Mouse (Mus musculus) forebrain, embryonic 14.5 days (tissue): ENCODE results near the gene Cd8b1. TPM values are rescaled to one million over a fixed set of nuclear protein-coding genes. Genes with fewer than 3 reads are reported as not detected.

Experiments
- ATAC-seq: fragments of 200-750 bp; cut with Nextera tagmentation; 2 replicates; pipeline ENCODE4 v1.8.0; 2017; ENCODE audit warnings: mild to moderate bottlenecking, moderate library complexity
- DNase-seq: peaks from one replicate; pipeline ENCODE4 v3.0.0-alpha.2; 2015; ENCODE audit warnings: low spot score
- H3K27ac ChIP-seq: fragments of 300-500 bp; sonication (generic); 2 replicates; pipeline ENCODE4 v1.5.1; 2014; ENCODE audit warnings: low read depth, mild to moderate bottlenecking, control low read depth, low read length, moderate library complexity
- H3K27me3 ChIP-seq: fragments of 300-500 bp; sonication (generic); replicated peaks from 2 replicates; pipeline ENCODE4 v1.6.1; 2014; ENCODE audit warnings: low read length, control low read depth, mixed read lengths; ENCODE audit not compliant: control insufficient read depth, insufficient read depth
- H3K36me3 ChIP-seq: fragments of 300-500 bp; sonication (generic); 2 replicates; pipeline ENCODE4 v1.6.1; 2014; ENCODE audit warnings: low read length, control low read depth; ENCODE audit not compliant: control insufficient read depth, insufficient read depth
- H3K4me1 ChIP-seq: fragments of 300-500 bp; sonication (generic); 2 replicates; pipeline ENCODE4 v1.6.1; 2014; ENCODE audit warnings: antibody characterized with exemption, low read length, control low read depth; ENCODE audit not compliant: control insufficient read depth, insufficient read depth
- H3K4me2 ChIP-seq: fragments of 300-500 bp; sonication (generic); 2 replicates; pipeline ENCODE4 v1.6.1; 2014; ENCODE audit warnings: mild to moderate bottlenecking, control low read depth, low read length
- H3K4me3 ChIP-seq: fragments of 300-500 bp; sonication (generic); 2 replicates; pipeline ENCODE4 v1.5.1; 2014; ENCODE audit warnings: low read depth, low read length, control low read depth
- H3K9ac ChIP-seq: fragments of 300-500 bp; sonication (generic); 2 replicates; pipeline ENCODE4 v1.6.1; 2014; ENCODE audit warnings: mild to moderate bottlenecking, low read length, control low read depth, moderate library complexity
- H3K9me3 ChIP-seq: fragments of 300-500 bp; sonication (generic); replicated peaks from 2 replicates; pipeline ENCODE4 v1.6.1; 2016; ENCODE audit warnings: low read length, control low read depth, mixed read lengths; ENCODE audit not compliant: control insufficient read depth
- WGBS: fragments of 180-500 bp; shearing (Covaris S2); extraction: QIAGEN DNeasy Blood & Tissue Kit; methylation state at CpG from one replicate; pipeline ENCODE4 v1.1.7; 2014; 5-methylcytosine and 5-hydroxymethylcytosine counted together
- polyA plus RNA-seq: library from polyadenylated mRNA; unstranded; fragments of >200 nt; fragmentation: Nextera tagmentation; extraction: Ambion mirVana; gene quantifications from 2 replicates; pipeline ENCODE4 v1.2.1, GENCODE M21; 2014

The Cd8b1 gene
- not detected in 2 replicates for polyA plus RNA-seq

DNA sequence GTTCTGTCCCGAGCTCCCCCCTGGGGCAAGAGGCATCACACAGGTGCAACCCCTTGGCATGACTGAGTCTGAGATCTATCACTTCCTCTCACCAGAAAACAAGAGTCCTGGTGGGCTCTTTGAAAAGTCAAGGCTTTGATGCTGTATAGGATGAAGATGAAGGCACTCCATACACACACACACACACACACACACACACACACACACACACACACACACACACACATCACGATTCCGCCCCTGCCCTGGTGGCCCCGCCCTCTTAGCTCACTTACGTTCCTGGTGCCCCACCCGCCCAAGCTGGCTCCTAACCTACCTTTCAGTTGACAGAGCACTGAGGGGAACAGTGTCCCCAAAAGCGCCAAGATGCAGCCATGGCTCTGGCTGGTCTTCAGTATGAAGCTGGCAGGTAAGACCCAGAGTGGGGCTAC, at the start of gene Cd8b1:
Gene Cd8b1 (plus strand): TSS at position 298 of the 431 bp plus-strand sequence.
- H3K4me2 ChIP-seq = no peak within 1 kb of the TSS
- no peak within 1 kb of the TSS for H3K27ac ChIP-seq
- no peak within 1 kb of the TSS for H3K9ac ChIP-seq
- no peak within 1 kb of the TSS for H3K4me3 ChIP-seq
- DNase-seq = no peak
- 93% methylated on average over 7 of the region's 7 CpGs for WGBS
- no peaks in the 10 kb centered on the region for H3K9me3 ChIP-seq
- H3K27me3 ChIP-seq = no peaks in the 10 kb centered on the region
- ATAC-seq = no peak
- no peaks in the 10 kb centered on the region for H3K4me1 ChIP-seq
- no peaks in the 10 kb centered on the region for H3K36me3 ChIP-seq

DNA sequence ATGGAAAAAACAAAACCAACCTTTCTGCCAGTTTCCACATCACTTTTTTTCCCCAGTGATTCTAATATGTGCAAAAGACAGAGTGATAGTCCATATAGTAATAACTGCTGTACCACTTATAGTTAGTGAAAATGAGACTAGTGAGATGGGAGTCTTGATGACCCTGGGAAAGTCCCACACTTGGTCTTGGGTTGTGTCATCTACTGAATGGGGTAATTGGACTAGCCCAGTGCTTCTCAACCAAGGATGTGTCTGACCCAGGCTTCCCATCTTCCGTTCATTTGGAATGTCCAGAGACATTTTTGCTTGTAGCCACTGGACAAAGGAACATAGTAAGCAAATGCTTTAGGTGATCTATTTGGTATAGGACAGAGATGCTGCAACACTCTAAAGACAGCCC, 48.9 kb upstream of the Cd8b1 start:
- no peak for DNase-seq
- no peak overlapping the region for H3K4me2 ChIP-seq
- no peaks in the 10 kb centered on the region for H3K9me3 ChIP-seq
- WGBS = 97% methylated on average over 1 of the region's 1 CpGs
- no peak overlapping the region for H3K4me3 ChIP-seq
- ATAC-seq = no peak
- no peaks in the 10 kb centered on the region for H3K36me3 ChIP-seq
- H3K9ac ChIP-seq = no peak overlapping the region
- no peak overlapping the region for H3K27ac ChIP-seq
- H3K4me1 ChIP-seq = peaks cover 11% of the 10 kb centered on the region
- no peaks in the 10 kb centered on the region for H3K27me3 ChIP-seq

DNA sequence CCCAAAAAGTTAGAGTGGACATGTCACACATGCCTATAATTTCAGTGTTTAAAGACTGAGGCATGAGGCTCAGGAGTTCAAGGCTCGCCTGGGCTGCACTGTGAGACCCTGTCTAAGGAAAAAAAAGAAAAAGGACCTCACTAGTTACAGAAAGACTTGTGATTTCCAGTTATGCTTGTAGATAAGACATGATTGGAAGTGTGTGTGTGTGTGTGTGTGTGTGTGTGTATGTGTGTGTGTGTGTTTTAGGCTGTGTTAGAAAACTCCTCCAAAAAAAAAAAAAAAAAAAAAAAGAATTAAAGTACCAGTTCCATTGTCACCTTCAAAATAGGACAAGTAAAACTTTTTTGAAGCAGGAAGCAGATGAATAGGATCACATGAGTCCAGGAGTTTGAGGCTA, 48.0 kb upstream of the Cd8b1 start:
- no peaks in the 10 kb centered on the region for H3K36me3 ChIP-seq
- H3K9me3 ChIP-seq = no peaks in the 10 kb centered on the region
- H3K4me2 ChIP-seq = no peak overlapping the region
- no peaks in the 10 kb centered on the region for H3K27me3 ChIP-seq
- ATAC-seq = no peak
- no peak overlapping the region for H3K4me3 ChIP-seq
- 89% methylated on average over 1 of the region's 1 CpGs for WGBS
- H3K4me1 ChIP-seq = peaks cover 11% of the 10 kb centered on the region
- H3K9ac ChIP-seq = no peak overlapping the region
- no peak for DNase-seq
- no peak overlapping the region for H3K27ac ChIP-seq

DNA sequence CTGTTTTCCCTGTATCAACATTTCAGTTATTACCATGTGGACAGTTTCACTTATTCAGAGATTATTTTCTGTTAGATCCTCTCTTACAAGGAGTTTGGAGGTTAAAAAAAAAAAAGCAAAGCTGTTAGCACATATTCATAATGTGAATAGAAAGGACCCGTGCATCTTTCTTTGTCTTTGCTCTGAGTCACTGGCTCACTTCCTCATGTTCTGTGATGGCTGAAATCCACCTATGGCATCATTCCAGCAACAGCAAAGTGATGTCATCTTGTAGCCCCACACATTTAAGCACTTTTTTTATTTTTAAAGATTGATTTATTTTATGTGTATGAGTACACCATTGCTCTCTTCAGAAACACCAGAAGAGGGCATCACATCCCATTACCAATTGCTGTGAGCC, 43.2 kb upstream of the Cd8b1 start:
- peaks cover 3% of the 10 kb centered on the region; the same call in 1 of the 2 replicates for H3K36me3 ChIP-seq
- no peak overlapping the region for H3K27ac ChIP-seq
- ATAC-seq (no peak), DNase-seq (no peak)
- 64% methylated on average over 1 of the region's 1 CpGs for WGBS
- H3K9me3 ChIP-seq = no peaks in the 10 kb centered on the region
- H3K4me3 ChIP-seq = no peak overlapping the region
- H3K27me3 ChIP-seq = no peaks in the 10 kb centered on the region
- H3K9ac ChIP-seq = no peak overlapping the region
- H3K4me2 ChIP-seq = no peak overlapping the region
- H3K4me1 ChIP-seq = no peaks in the 10 kb centered on the region

DNA sequence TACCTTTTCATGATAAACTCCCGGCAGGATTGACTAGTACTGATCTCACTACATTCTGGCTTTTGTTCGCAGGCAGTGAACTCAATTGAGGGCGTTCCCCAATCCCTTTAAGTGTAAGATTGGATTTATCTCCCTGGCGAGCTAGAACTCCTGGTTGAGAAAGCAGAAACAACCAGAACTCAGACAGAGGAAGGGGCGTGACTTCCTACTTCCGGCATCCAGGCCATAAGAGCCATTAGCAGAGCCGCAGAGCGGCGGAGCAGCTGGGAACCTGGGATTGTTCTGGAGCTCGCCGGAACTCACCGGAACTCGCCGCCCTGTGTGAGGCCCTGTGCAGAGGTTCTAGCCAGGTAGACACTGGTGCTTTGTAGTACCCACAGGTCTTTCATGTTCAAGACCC, 29.1 kb upstream of the Cd8b1 start:
- Histone ChIP-seq H3K36me3 (no peaks in the 10 kb centered on the region), H3K27me3 (no peaks in the 10 kb centered on the region), H3K9me3 (no peaks in the 10 kb centered on the region), H3K4me3 (no peak overlapping the region), H3K4me1 (no peaks in the 10 kb centered on the region), H3K4me2 (no peak overlapping the region), H3K27ac (no peak overlapping the region), H3K9ac (no peak overlapping the region)
- WGBS = 82% methylated on average over 14 of the region's 14 CpGs
- DNase-seq = no peak
- no peak for ATAC-seq

DNA sequence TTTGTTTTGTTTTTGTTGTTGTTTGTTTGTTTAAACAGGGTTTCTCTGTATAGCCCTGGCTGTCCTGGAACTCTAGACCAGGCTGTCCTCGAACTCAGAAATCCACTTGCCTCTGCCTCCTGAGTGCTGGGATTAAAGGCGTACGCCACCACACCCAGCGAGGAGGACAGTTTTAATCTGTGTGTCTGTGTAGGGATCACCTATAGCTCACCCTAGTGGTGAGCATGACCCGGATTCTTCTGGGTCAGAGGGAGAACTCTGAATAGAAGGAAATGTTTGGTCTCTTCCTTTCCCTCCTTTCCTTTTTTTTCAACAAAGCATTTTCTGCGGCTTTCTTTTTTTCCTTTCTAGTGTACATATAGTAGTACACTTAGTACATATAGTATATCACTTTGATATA, 27.3 kb upstream of the Cd8b1 start:
- no peaks in the 10 kb centered on the region for H3K27me3 ChIP-seq
- no peaks in the 10 kb centered on the region for H3K9me3 ChIP-seq
- no peak for DNase-seq
- H3K36me3 ChIP-seq = no peaks in the 10 kb centered on the region
- H3K27ac ChIP-seq = no peak overlapping the region
- 77% methylated on average over 6 of the region's 6 CpGs for WGBS
- H3K4me1 ChIP-seq = no peaks in the 10 kb centered on the region
- no peak overlapping the region for H3K4me3 ChIP-seq
- H3K9ac ChIP-seq = no peak overlapping the region
- no peak overlapping the region for H3K4me2 ChIP-seq
- no peak for ATAC-seq

DNA sequence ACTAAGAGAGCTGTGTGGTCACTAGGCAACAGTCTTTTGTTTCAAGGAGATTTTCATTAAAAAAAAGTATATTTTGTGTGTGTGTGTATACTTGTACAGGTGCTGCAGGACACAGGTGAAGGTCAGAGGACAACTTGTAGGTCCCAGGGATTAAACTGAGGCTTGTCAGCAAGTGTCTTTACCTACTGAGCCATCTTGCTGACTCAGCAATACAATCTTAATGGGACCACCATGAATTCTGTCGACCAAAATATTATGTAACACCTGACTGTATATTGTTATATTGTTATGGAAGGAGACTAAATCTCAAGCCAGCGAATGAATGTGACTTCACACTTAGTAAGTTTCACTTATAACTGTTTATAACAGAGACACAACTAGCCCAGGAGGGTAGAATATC, 24.5 kb upstream of the Cd8b1 start:
- H3K4me2 ChIP-seq = no peak overlapping the region
- H3K9me3 ChIP-seq = no peaks in the 10 kb centered on the region
- DNase-seq = no peak
- ATAC-seq = no peak
- H3K27ac ChIP-seq = no peak overlapping the region
- 71% methylated on average over 2 of the region's 2 CpGs for WGBS
- H3K27me3 ChIP-seq = no peaks in the 10 kb centered on the region
- H3K4me1 ChIP-seq = no peaks in the 10 kb centered on the region
- no peak overlapping the region for H3K4me3 ChIP-seq
- H3K36me3 ChIP-seq = no peaks in the 10 kb centered on the region
- no peak overlapping the region for H3K9ac ChIP-seq

DNA sequence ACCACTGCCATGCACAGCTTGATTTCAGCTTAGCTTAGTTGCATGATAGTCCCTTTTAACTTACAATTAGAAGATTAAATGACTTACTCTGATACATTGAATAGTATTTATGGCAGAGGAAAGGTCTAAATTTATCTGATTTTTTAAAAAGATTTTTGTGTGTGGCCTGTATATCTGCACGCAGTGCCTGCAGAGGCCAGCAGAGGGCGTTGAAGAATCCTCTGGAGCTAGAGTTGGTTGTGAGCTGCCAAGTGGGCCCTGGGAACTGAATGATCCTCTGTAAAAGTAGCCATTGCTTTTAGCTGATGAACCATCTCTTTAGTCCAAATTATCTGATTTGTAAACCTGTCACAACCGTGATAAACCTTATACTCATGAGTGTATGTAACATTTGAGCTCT, 23.8 kb upstream of the Cd8b1 start:
- H3K36me3 ChIP-seq = no peaks in the 10 kb centered on the region
- peak; percentile 30 for DNase-seq
- no peak overlapping the region for H3K4me2 ChIP-seq
- 37% methylated on average over 3 of the region's 3 CpGs for WGBS
- H3K27ac ChIP-seq = no peak overlapping the region
- no peak overlapping the region for H3K9ac ChIP-seq
- no peaks in the 10 kb centered on the region for H3K4me1 ChIP-seq
- H3K27me3 ChIP-seq = no peaks in the 10 kb centered on the region
- ATAC-seq = no peak
- H3K9me3 ChIP-seq = no peaks in the 10 kb centered on the region
- H3K4me3 ChIP-seq = no peak overlapping the region

DNA sequence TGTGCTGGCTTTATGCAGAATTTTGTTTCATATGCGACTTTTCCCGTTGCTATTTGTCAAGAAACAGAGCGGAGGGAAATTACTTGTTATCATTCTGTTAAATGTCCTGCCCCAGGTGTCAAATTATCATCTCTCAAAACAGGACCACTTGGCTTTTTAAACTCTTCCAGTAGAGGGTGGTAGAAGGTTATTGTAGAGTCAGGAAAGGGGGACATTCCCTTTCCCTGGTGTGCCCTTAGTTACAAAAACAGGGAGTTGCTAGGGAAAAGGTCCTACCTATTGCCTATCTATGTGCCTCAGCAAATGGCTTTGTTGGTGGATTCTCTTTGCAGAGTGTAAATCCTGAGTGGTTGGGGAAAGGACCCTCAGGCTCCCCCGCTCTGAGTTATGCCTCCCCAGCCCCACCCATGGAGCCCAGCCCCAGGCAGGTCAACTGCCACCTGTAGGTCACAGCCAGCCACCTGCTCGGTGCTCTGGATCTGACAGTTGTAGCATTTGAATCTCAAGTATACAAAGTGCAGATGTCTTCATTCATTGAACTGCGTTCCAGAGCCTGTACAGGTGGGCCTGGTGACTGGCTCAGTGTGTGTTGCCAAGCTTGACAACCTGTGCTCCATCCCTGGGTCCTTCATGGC, 20.4 kb upstream of the Cd8b1 start:
- Histone ChIP-seq H3K9me3 (no peaks in the 10 kb centered on the region), H3K4me3 (no peak overlapping the region)
- WGBS = 79% methylated on average over 6 of the region's 6 CpGs

More for the DNA sequence above, 20.4 kb upstream of the Cd8b1 start:
- H3K9ac ChIP-seq = no peak overlapping the region
- no peak overlapping the region for H3K27ac ChIP-seq
- H3K27me3 ChIP-seq = no peaks in the 10 kb centered on the region
- ATAC-seq (no peak), DNase-seq (peak; percentile 1)
- no peaks in the 10 kb centered on the region for H3K4me1 ChIP-seq
- H3K4me2 ChIP-seq = no peak overlapping the region
- no peaks in the 10 kb centered on the region for H3K36me3 ChIP-seq
